Mouse (Mus musculus) kidney, adult 18-20 months (tissue): ENCODE data around the gene Klhl7.

Experiments
- DNase-seq: peaks from one replicate; pipeline ENCODE4 v3.0.0; 2021

The Klhl7 gene

DNA sequence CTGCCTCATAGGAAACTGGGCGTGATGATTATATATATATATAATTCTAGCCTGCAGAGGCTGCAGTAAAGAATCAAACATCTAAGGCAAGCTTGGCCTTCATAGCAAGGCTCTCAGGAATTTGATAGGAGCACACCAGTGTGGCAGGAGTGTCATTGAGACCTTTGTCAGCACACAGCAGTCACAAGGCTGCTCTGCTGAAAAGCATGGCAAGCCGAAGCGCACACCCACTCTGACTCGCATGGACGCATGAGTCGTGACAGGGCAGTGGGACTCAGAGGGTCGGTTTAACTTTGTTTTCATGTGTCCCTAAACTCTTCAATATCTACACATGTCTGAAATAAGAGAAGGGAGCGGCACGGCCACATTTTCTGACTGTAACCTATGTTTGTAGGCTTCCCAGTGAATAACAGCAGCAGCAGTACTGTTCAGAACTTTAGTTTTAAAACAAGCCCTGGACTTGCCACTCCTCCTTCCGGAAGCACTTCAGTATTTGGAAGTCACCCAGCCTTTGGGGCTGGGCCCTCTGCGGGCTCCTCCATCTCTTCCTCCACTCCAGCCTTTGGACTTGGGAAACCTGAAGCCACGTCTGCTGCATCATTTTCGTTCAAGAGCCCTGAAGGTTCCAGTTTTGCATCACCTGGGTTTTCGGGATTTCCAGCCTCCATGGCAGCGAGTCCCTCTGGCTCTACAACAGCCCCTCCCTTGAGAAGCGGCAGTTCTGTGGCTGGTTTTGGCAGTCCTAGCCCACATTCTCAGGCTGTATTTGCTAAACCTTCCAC, 81.3 kb downstream of the Klhl7 start:
- no peak for DNase-seq

DNA sequence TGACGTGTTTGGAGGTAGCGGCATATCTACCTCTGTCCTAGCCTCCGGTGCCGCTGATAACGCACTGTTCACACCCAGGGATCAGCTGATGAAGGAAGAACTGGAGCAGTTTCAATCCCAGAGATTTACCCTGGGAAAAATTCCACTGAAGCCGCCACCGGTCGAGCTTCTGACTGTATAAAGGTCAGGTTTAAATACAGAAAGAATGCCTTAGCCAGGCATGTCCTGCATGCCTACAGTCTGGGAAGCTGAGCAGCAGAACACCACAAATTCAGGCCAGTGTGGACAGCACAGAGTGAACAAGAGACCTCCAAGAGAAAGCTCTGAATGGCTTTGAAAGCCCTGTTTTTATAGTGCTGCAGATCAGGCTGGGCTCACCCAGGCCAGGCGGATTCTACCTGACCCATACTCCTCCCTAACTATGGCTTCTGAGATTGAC, 81.9 kb downstream of the Klhl7 start:
- no peak for DNase-seq

DNA sequence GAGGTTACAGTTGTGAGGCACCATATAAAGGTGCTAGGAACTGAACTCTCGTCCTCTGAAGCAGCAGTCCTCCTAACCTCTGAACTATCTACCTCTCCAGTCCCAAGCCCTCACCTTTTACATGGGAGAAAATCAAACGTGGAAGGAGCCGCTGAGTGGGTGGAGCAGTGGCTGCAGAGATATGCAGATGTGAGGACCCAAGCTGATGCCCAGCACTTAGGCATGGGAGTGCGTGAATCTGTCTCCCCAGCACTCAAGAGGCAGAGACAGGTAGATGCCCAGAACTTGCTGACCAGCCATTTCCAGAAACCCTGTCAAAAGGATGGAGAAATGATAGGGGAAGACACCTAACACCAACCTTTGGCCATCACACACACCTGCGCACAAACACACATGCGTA, 82.7 kb downstream of the Klhl7 start:
- no peak for DNase-seq

- DNase-seq: no peak
Measured at GRCm38 (mm10) chr5:24184011-24184410, 83.6 kb downstream of the Klhl7 start.

GRCm38 (mm10) chr5:24188476-24188875, 88.1 kb downstream of the Klhl7 start:
- no peak for DNase-seq

- no peak for DNase-seq
Measured at GRCm38 (mm10) chr5:24191821-24192220, 91.4 kb downstream of the Klhl7 start.

DNA sequence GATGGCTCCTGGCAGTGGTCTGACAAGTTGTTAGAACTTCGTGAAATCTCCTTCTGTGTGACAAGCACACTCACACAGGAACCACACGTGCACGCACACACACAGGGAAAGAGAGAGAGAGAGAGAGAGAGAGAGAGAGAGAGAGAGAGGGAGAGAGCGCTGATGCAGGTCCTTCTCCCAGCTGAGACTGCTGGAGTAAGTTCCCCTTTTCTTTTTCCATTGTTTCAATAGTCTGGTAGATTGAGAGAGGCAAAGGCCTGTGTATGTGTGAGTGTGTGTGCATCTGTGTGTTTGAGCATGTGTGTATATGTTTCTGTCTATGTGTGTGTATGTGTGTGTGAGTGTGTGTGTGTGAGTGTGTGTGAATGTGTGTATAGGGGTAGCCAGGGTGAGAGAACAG, 100.6 kb downstream of the Klhl7 start:
- no peak for DNase-seq

DNA sequence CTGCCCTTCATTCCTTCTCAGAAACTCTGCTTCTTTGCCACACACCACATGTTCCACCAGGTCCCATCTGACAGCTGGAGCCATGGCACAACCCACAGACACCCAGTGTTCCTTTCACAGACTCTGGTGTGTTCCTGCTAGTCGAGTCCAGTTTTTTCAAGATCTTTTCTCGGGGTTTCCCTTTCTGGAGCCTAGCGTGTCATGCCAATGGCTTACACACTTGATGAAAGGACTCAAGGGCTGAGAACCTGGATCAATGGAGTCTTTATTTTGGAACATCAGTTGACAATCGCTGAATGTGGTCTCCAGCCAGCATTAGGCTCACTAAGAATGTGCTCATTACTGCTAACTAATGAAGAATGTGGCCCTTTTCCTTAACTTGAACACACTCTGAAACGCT, 102.1 kb downstream of the Klhl7 start:
- DNase-seq: no peak

- DNase-seq: no peak
Measured at GRCm38 (mm10) chr5:24203266-24203665, 102.9 kb downstream of the Klhl7 start.

DNA sequence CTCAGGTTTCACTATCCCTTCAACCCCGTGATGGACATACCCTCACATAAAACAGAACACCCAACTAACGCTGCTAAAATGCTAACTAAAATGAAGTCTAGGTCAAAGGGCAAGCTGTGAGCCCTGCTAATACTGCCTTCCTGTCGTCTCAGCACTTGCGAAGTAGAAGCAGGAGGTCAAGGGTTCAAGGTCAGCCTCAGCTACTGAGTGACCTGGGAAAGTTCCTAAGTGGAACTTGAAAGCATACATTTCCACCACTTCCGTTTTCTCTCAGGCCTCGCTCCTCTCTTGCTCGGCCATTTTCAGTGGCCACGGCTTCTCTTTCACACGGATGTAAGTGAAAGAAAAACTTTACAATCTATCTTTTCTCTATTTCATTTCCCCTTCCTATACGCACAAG, 107.6 kb downstream of the Klhl7 start:
- no peak for DNase-seq

GRCm38 (mm10) chr5:24208505-24208904, 108.1 kb downstream of the Klhl7 start:
- DNase-seq: no peak
